Mouse (Mus musculus) cerebellum, adult 2 months (tissue): ENCODE results near the gene Hdac11.

Experiments
- CTCF ChIP-seq: fragments of 200-500 bp; IDR thresholded peaks from 2 replicates; pipeline ENCODE4 v1.5.1; 2011; ENCODE audit warnings: low read depth, mild to moderate bottlenecking, control low read depth, low read length, moderate library complexity, borderline replicate concordance; ENCODE audit not compliant: insufficient read depth
- POLR2A ChIP-seq: fragments of 200-500 bp; IDR thresholded peaks from 2 replicates; pipeline ENCODE4 v1.6.1; 2011; ENCODE audit warnings: low read length, control low read depth, borderline replicate concordance; ENCODE audit not compliant: insufficient read depth

DNA sequence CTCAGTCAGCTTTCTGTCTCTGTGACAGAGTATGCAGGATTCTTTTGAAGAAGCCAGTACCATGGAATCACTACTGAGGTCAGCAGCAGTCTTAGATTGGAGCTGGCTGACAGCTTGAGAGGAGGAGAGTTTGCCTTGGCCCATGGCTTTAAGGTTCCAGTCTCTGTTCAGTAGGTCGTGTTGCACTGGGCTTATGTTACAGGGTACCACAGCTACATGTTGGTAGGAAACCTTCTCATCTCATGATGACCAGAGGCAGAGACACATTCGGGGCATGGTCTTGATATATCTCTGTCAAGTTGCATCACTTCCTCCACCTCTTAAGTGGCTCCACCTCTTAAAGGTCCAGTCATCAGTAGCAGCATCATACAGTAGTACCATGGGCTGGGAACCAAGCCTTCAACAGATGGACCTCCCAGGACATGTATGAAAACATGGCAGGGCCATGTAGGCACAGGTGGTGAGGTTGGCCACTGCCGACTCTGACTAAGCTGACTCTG lies 15.0 kb downstream of the Hdac11 start:
- TF ChIP-seq POLR2A (no peak), CTCF (no peak)
